Mouse (Mus musculus): ENCODE data around the gene Kcnq1. TPM values are rescaled to one million over a fixed set of nuclear protein-coding genes. Genes with fewer than 3 reads are reported as not detected.

Gene Kcnq1
- total RNA-seq, 2 experiments from 2014 or later, result 0.84 to 1.4 TPM

DNA sequence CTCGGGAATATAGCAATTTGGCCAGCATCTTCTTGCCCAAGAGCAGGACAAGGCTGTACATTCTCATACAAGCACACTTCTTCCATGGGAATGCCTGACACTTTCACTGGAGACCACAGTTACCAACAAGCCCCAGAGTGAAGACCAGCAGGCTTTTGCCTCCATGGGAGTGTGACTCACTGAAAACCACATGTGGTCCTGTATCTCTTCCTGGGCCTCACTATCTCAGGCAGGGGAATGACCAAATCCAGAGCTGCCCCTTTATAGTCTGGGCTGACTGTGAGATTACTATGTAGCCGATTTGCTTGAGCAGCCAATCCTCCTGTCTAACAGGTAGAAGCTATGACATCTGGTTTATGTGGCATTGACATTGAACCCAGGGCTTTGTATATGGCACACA, 22.5 kb upstream of the Kcnq1 start:
- intact Hi-C loops (cut with DNase I; ENCODE audit: low total_unique reads), result no loop called here
- no peak for DNase-seq

- peak; percentile 77 for DNase-seq
- intact Hi-C loops (cut with DNase I; ENCODE audit: low total_unique reads), result loop anchor here (2.0 kb wide), 1 partner anchor 80 kb away; no protein-coding TSS in a partner anchor
Measured at GRCm38 (mm10) chr7:143086366-143086765, 19.8 kb upstream of the Kcnq1 start.

DNA sequence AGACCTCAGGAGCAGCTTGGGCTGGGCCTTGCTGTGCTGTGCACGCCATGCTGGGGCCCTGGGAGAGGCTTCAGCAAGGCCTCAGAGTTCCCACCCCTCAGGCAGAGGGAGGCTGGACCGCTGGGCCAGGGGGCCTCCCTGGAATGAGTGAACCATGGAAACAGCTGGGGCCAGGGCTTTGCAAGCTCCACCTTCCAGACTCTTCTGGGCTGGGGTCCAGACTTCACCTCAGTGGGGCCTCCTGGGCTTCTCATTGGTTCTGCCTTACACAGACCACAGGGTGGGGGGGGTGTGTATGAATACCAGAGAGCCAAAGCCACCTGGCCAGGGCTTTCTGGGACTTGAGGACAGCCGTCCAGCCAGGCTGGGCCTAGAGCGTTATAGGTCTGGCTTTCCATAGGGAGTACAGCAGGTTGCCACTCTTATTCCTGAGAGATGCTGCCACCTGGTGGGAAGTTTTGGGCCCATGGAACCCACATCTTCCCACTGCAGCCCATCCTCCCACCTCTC, 19.0 kb upstream of the Kcnq1 start:
- intact Hi-C loops (cut with DNase I; ENCODE audit: low total_unique reads), result loop anchor here (2.0 kb wide), 1 partner anchor 80 kb away; no protein-coding TSS in a partner anchor
- DNase-seq, result peak; percentile 59

GRCm38 (mm10) chr7:143093847-143094246, 12.3 kb upstream of the Kcnq1 start:
- no peak for DNase-seq
- intact Hi-C loops (cut with DNase I; ENCODE audit: low total_unique reads), result loop anchor here (2.0 kb wide), 1 partner anchor 45 kb away; no protein-coding TSS in a partner anchor

DNA sequence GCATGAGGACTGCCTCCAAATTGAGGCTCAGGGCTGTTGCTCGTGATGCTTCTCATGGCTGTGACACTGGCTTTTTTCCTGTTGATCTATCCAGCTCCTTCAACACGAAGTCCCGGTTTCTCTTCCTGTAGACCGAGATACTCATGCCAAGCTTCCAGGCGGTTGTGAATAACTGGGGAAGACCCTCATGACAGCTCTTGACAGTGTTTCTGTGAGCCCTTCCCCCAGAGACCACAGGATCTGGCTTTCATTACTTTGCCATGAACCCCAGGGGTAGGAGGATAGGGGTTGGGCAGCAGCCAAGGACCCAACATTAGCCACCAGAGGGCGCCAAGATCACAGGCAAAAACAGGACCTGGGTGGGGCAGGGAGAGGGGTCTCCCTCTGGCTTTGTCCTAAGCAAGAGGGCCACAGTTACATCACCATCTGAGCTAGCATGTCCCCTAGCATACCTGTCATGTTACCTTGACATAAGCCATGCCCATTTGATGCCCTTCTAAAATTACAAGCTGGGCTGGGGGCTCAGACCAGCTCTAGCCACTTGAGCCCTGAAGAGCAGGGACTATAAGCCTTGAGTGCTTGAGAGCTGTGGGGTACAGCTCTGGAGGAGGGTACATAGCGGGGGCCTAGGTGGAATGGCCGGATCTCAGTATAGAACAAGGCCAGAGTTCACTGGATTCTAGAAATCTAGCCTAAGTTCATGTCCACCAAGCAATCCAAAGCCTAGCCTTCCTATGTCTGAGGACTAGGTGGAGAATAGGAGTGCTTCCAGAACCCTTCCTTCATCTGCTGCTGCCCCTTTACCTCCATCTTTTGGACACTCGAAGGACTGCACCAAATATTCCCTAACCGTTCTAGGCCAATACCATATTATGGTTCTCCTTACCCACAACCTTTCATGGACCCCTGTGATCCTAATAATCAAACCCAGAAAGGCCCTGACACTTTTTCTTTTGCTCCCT, 11.3 kb upstream of the Kcnq1 start, which contains the start of gene Trpm5:
Gene Trpm5 (minus strand): TSS at position 51 of the 962 bp plus-strand sequence.
- intact Hi-C loops (cut with DNase I; ENCODE audit: low total_unique reads), result loop anchor here (2.0 to 5.0 kb wide), 2 partner anchors 44 to 372 kb away; no protein-coding TSS in a partner anchor
- DNase-seq, result peak; percentile 70

DNA sequence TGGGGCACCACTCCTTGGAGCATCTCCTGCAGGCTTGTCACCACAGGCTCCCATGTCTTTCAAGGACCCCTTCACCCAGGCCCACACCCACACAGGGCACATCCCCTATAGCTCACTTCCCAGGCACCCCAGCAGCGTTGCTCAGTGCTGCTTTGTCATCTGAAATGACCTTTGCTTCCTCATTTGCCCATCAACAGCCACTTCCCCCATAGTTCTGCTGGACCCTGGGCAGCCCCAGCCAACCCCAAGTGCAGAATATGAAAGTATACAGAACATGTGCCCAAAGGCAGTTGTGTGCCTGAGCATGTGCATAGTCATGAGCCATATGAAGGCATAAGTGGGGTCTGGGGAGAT, 10.6 kb upstream of the Kcnq1 start:
- intact Hi-C loops (cut with DNase I; ENCODE audit: low total_unique reads), result loop anchor here (2.0 to 5.0 kb wide), 2 partner anchors 43 to 372 kb away; no protein-coding TSS in a partner anchor
- DNase-seq, result no peak

- DNase-seq, result peak; percentile 51
- intact Hi-C loops (cut with DNase I; ENCODE audit: low total_unique reads), result no loop called here
Measured at GRCm38 (mm10) chr7:143100759-143101158, 5.4 kb upstream of the Kcnq1 start.

- DNase-seq, result no peak
- intact Hi-C loops (cut with DNase I; ENCODE audit: low total_unique reads), result no loop called here
Measured at GRCm38 (mm10) chr7:143105258-143105897, 784 bp upstream of the Kcnq1 start.

DNA sequence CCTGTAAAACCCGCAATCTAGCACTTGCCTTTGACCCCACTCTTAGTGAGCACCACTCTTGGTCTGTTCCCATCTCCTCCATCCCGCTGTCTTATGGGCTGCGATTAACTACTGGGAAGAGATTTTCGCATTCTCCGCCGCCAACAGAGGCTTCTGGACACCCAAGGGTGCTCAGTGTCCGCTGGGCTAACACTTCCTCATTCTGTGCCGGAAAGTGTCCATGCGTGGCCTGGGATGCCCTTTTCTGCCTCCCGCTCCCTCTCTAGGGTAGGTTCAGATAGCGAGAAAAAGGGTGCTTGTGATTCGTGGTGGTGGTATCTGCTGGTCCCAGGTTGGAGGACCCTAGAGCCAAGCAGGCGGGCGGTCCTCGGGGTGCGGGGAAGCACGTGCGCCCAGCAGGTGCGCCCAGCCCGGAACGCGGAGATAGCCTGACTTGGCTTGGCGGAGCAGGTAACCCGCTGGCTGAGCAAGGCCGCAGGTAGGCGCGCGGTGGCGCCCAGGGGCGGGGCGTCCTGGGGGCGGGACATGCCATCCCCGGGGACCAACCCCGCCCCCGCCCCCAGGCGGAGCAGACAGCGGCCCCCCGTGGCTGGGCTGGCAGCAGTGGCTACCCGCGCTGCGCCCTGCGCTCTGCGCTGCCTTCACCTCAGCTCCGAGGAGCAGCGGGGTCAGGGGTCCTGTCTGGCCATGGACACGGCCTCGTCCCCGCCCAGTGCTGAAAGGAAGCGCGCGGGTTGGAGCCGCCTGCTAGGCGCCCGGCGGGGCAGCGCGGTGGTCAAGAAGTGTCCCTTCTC, 707 bp downstream of the Kcnq1 start:
- intact Hi-C loops (cut with DNase I; ENCODE audit: low total_unique reads), result no loop called here
- no peak for DNase-seq

GRCm38 (mm10) chr7:143108200-143108599, 2.0 kb downstream of the Kcnq1 start:
- intact Hi-C loops (cut with DNase I; ENCODE audit: low total_unique reads), result no loop called here
- no peak for DNase-seq

- DNase-seq, result no peak
- intact Hi-C loops (cut with DNase I; ENCODE audit: low total_unique reads), result no loop called here
Measured at GRCm38 (mm10) chr7:143108996-143109660, 3.0 kb downstream of the Kcnq1 start.

GRCm38 (mm10) chr7:143109696-143110095, 3.5 kb downstream of the Kcnq1 start:
- intact Hi-C loops (cut with DNase I; ENCODE audit: low total_unique reads), result no loop called here
- DNase-seq, result no peak

GRCm38 (mm10) chr7:143110803-143111202, 4.6 kb downstream of the Kcnq1 start:
- no peak for DNase-seq
- intact Hi-C loops (cut with DNase I; ENCODE audit: low total_unique reads), result no loop called here

DNA sequence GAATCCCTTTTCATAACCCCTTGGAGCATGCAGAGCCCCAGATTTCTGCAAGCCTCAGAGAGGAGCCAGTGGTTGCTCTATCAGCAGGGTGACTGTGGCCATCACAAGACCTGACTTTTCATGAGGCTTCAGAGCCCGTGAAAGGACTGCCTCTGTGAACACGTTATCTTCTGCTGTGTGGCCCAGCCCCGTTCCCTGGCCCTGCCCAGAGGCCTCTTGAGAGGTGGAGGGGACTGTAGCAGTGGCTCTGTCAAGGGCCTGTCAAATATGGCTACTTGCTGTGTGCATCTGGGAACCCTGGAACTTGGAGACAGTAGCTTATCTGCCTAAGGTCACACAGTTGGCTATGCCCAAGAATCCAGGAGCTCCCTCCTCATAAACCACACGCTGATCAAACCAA, 5.6 kb downstream of the Kcnq1 start:
- intact Hi-C loops (cut with DNase I; ENCODE audit: low total_unique reads), result no loop called here
- no peak for DNase-seq

- intact Hi-C loops (cut with DNase I; ENCODE audit: low total_unique reads), result no loop called here
- DNase-seq, result no peak
Measured at GRCm38 (mm10) chr7:143112395-143112794, 6.2 kb downstream of the Kcnq1 start.

GRCm38 (mm10) chr7:143114773-143115172, 8.6 kb downstream of the Kcnq1 start:
- intact Hi-C loops (cut with DNase I; ENCODE audit: low total_unique reads), result no loop called here
- DNase-seq, result no peak

DNA sequence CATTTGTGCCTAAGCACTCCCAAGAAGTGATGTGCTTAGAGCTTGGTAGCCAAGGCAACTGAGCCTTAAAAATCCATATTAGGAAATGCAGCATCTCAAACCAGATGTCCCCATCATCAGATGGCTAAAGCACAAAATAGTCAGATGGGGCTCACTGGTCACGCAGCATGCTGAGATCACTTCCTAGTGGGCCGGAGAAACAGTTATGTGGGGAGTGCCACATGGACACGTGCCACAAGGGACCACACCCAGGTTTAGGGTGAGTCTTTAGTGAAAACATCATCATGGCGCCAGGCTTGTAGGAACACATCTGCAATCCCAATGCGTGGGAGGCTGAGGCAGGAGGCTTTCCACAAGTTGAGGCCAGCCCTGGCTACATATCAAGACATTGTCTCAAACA, 10.4 kb downstream of the Kcnq1 start:
- no peak for DNase-seq
- intact Hi-C loops (cut with DNase I; ENCODE audit: low total_unique reads), result no loop called here

DNA sequence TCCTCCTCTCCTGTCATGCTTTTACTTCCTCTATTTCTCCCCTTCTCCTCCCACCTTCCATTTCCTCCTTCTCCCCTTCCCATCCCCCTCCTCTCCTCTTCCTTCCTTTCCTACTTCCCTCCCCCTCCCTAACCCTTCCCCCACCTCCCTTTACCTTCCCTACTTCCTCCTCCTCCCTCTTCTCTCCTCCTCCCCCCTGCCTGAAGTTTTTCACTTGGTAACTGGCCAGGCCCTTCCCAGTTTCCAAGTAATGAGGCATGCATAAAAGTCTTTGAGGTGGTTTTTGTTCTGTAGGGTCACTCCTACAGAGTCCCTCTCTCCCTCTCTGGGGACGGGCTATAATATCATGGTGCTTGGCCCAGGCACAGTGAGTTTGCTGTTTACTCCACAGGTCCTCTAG, 13.2 kb downstream of the Kcnq1 start:
- DNase-seq, result no peak
- intact Hi-C loops (cut with DNase I; ENCODE audit: low total_unique reads), result no loop called here

DNA sequence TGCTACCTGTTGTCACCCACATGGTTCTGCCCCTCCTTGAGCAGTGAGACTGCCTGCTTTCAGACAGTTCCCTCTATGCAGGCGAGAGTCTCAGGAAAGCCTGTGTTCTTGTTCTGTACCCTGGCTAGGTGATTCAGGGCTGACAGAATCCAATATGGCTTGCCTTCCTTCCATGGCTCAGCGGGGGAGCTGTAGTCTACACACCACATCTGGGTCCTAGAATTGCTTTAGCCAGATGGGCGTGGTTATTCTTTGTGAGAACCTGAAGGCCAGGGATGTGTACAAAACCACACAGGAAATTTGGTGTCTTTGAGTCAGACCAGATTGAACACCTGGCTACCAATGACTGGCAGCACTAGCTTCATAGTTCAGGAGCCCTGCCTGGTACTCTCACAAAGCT, 13.7 kb downstream of the Kcnq1 start:
- DNase-seq, result no peak
- intact Hi-C loops (cut with DNase I; ENCODE audit: low total_unique reads), result no loop called here
